Mouse (Mus musculus): Measurements from ENCODE around the gene Wfdc8. TPM values are rescaled to one million over a fixed set of nuclear protein-coding genes. Genes with fewer than 3 reads are reported as not detected.

Gene Wfdc8
- total and polyA plus RNA-seq, 3 experiments: not detected

DNA sequence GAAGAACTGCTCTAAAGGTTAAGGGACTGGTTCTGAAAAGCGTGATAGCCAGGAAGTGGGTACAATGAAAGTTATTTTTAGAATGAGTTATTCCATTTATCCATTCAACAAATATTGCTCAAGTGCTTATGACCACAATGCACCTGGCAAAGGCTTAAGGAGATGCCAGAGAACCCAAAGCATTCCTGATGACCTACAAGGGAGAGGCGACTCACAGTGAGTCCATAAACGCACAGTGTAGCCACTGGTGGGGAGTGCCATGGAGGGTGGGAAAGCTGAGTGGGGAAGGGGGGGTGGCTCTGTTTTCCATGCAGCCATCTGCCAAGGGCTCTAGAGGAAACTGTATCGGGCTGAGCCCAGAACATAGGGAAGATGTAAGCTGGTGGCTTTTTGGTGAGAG lies 64.1 kb downstream of the Wfdc8 start:
- no peak overlapping the region for H3K27ac ChIP-seq

More for the DNA sequence above, 64.1 kb downstream of the Wfdc8 start:
- DNase-seq: no peak
- no peaks in the 10 kb centered on the region for H3K79me2 ChIP-seq (replicated peaks; ENCODE audit: control insufficient read depth, insufficient read depth, low read length)
- no peaks in the 10 kb centered on the region for H3K36me3 ChIP-seq (ENCODE audit: control insufficient read depth, insufficient read depth, low read length)
- no peaks in the 10 kb centered on the region for H3K4me1 ChIP-seq (ENCODE audit: control insufficient read depth, insufficient read depth, low read length)
- no peak overlapping the region for H3K9ac ChIP-seq (ENCODE audit: low read depth, low read length)
- WGBS: 31% methylated on average over 4 of the region's 4 CpGs
- H3K4me3 ChIP-seq: no peak overlapping the region
- intact Hi-C loops (cut with DNase I): no loop called here
- peaks cover 5% of the 10 kb centered on the region; the same call in 1 of the 2 replicates for H3K27me3 ChIP-seq (ENCODE audit: control insufficient read depth, insufficient read depth, low read length)
- TF ChIP-seq POLR2A (IDR thresholded peaks at IDR 0.05; ENCODE audit: insufficient read depth, low read depth, low read length) (no peak), CTCF (IDR thresholded peaks at IDR 0.05) (no peak), EP300 (IDR thresholded peaks at IDR 0.05; ENCODE audit: insufficient read depth, low read depth, low read length) (no peak)

Other genes with a start within 250 kb of the Wfdc8 start
Only the 30 nearest of the 33 such genes appear.
- not detected for gene Rbpjl, start 210.5 kb downstream of the Wfdc8 start, total RNA-seq (2021)
- gene Rbpjl, start 210.5 kb downstream of the Wfdc8 start, polyA plus RNA-seq (2012; rRNA removed): 0.03 and 0.18 TPM in 2 replicates
- under 1 TPM; 0.26 to 0.43 TPM for gene Matn4, start 208.5 kb downstream of the Wfdc8 start, total RNA-seq (2021)
- gene Matn4, start 208.5 kb downstream of the Wfdc8 start, polyA plus RNA-seq (2012; rRNA removed): 0.70 and 0.82 TPM in 2 replicates
- 10 to 100 TPM; 20.2 to 26.0 TPM for gene Sdc4, start 169.7 kb downstream of the Wfdc8 start, total RNA-seq (2021)
- 14.7 and 15.5 TPM in 2 replicates for gene Sdc4, start 169.7 kb downstream of the Wfdc8 start, polyA plus RNA-seq (2012; rRNA removed)
- gene Sys1, start 156.7 kb downstream of the Wfdc8 start, total RNA-seq (2021): 10 to 100 TPM; 21.1 to 26.4 TPM
- gene Sys1, start 156.7 kb downstream of the Wfdc8 start, polyA plus RNA-seq (2012; rRNA removed): 52.0 and 55.0 TPM in 2 replicates
- gene Gm20458, start 152.7 kb downstream of the Wfdc8 start, total RNA-seq (2021): 1 to 10 TPM; 8.0 to 9.2 TPM
- gene Gm20458, start 152.7 kb downstream of the Wfdc8 start, polyA plus RNA-seq (2012; rRNA removed): 7.8 and 17.2 TPM in 2 replicates
- gene Trp53tg5, start 139.9 kb downstream of the Wfdc8 start, total RNA-seq (2021): not detected
- gene Trp53tg5, start 139.9 kb downstream of the Wfdc8 start, polyA plus RNA-seq (2012; rRNA removed): not detected in 2 replicates
- gene Dbndd2, start 127.5 kb downstream of the Wfdc8 start, total RNA-seq (2021): 10 to 100 TPM in 1 of 2 experiments, 1 to 10 TPM in 1; 8.0 to 10.3 TPM
- 17.9 and 31.9 TPM in 2 replicates for gene Dbndd2, start 127.5 kb downstream of the Wfdc8 start, polyA plus RNA-seq (2012; rRNA removed)
- 10 to 100 TPM; 31.3 to 31.5 TPM for gene Pigt, start 116.1 kb downstream of the Wfdc8 start, total RNA-seq (2021)
- gene Pigt, start 116.1 kb downstream of the Wfdc8 start, polyA plus RNA-seq (2012; rRNA removed): 47.1 and 51.3 TPM in 2 replicates
- 1 to 10 TPM in 1 of 2 experiments, under 1 TPM in 1; 0.43 to 1.3 TPM for gene Wfdc2, start 51.2 kb downstream of the Wfdc8 start, total RNA-seq (2021)
- gene Wfdc2, start 51.2 kb downstream of the Wfdc8 start, polyA plus RNA-seq (2012; rRNA removed): 0.50 and 78.4 TPM in 2 replicates
- gene Spint3, start 40.2 kb downstream of the Wfdc8 start, total RNA-seq (2021): not detected
- not detected in 2 replicates for gene Spint3, start 40.2 kb downstream of the Wfdc8 start, polyA plus RNA-seq (2012; rRNA removed)
- under 1 TPM in 1 of 2 experiments, not detected in 1; 0.30 TPM for gene Wfdc6a, start 28.2 kb downstream of the Wfdc8 start, total RNA-seq (2021)
- 0.47 and 0.56 TPM in 2 replicates for gene Wfdc6a, start 28.2 kb downstream of the Wfdc8 start, polyA plus RNA-seq (2012; rRNA removed)
- gene Eppin, start 20.0 kb downstream of the Wfdc8 start, total RNA-seq (2021): not detected
- 0.16 TPM in 1 of 2 replicates, not detected in the other for gene Eppin, start 20.0 kb downstream of the Wfdc8 start, polyA plus RNA-seq (2012; rRNA removed)
- gene Wfdc6b, start 104 bp downstream of the Wfdc8 start, total RNA-seq (2021): not detected
- not detected in 2 replicates for gene Wfdc6b, start 104 bp downstream of the Wfdc8 start, polyA plus RNA-seq (2012; rRNA removed)
- gene Wfdc16, start 25.2 kb upstream of the Wfdc8 start, total RNA-seq (2021): not detected
- not detected in 2 replicates for gene Wfdc16, start 25.2 kb upstream of the Wfdc8 start, polyA plus RNA-seq (2012; rRNA removed)
- not detected for gene Wfdc10, start 42.4 kb upstream of the Wfdc8 start, total RNA-seq (2021)
- gene Wfdc10, start 42.4 kb upstream of the Wfdc8 start, polyA plus RNA-seq (2012; rRNA removed): not detected in 2 replicates
- gene Wfdc9, start 43.0 kb upstream of the Wfdc8 start, total RNA-seq (2021): not detected
- not detected in 2 replicates for gene Wfdc9, start 43.0 kb upstream of the Wfdc8 start, polyA plus RNA-seq (2012; rRNA removed)
- not detected for gene Wfdc11, start 60.5 kb upstream of the Wfdc8 start, total RNA-seq (2021)
- not detected in 2 replicates for gene Wfdc11, start 60.5 kb upstream of the Wfdc8 start, polyA plus RNA-seq (2012; rRNA removed)
- not detected for gene Wfdc13, start 71.5 kb upstream of the Wfdc8 start, total RNA-seq (2021)
- gene Wfdc13, start 71.5 kb upstream of the Wfdc8 start, polyA plus RNA-seq (2012; rRNA removed): 0.25 TPM in 1 of 2 replicates, not detected in the other
- not detected for gene Spint4, start 84.9 kb upstream of the Wfdc8 start, total RNA-seq (2021)
- not detected in 2 replicates for gene Spint4, start 84.9 kb upstream of the Wfdc8 start, polyA plus RNA-seq (2012; rRNA removed)
- gene Spint5, start 101.7 kb upstream of the Wfdc8 start, total RNA-seq (2021): not detected
- not detected in 2 replicates for gene Spint5, start 101.7 kb upstream of the Wfdc8 start, polyA plus RNA-seq (2012; rRNA removed)
- not detected for gene Wfdc3, start 132.3 kb upstream of the Wfdc8 start, total RNA-seq (2021)
- gene Wfdc3, start 132.3 kb upstream of the Wfdc8 start, polyA plus RNA-seq (2012; rRNA removed): 0.31 and 0.50 TPM in 2 replicates
- gene Dnttip1, start 132.4 kb upstream of the Wfdc8 start, total RNA-seq (2021): 10 to 100 TPM; 21.8 to 21.9 TPM
- 15.0 and 15.9 TPM in 2 replicates for gene Dnttip1, start 132.4 kb upstream of the Wfdc8 start, polyA plus RNA-seq (2012; rRNA removed)
- gene Ube2c, start 156.3 kb upstream of the Wfdc8 start, total RNA-seq (2021): 1 to 10 TPM; 1.5 to 4.2 TPM
- 3.0 and 7.3 TPM in 2 replicates for gene Ube2c, start 156.3 kb upstream of the Wfdc8 start, polyA plus RNA-seq (2012; rRNA removed)
- under 1 TPM in 1 of 2 experiments, not detected in 1; 0.50 TPM for gene Tnnc2, start 166.3 kb upstream of the Wfdc8 start, total RNA-seq (2021)
- gene Tnnc2, start 166.3 kb upstream of the Wfdc8 start, polyA plus RNA-seq (2012; rRNA removed): not detected in 2 replicates
- gene Snx21, start 172.2 kb upstream of the Wfdc8 start, total RNA-seq (2021): 10 to 100 TPM; 21.2 to 30.3 TPM
- gene Snx21, start 172.2 kb upstream of the Wfdc8 start, polyA plus RNA-seq (2012; rRNA removed): 24.7 and 29.0 TPM in 2 replicates
- 10 to 100 TPM; 13.3 to 14.0 TPM for gene Acot8, start 191.3 kb upstream of the Wfdc8 start, total RNA-seq (2021)
- 17.0 and 19.1 TPM in 2 replicates for gene Acot8, start 191.3 kb upstream of the Wfdc8 start, polyA plus RNA-seq (2012; rRNA removed)
- gene Zswim3, start 191.5 kb upstream of the Wfdc8 start, total RNA-seq (2021): 1 to 10 TPM; 1.7 to 2.1 TPM
- gene Zswim3, start 191.5 kb upstream of the Wfdc8 start, polyA plus RNA-seq (2012; rRNA removed): 2.1 and 2.8 TPM in 2 replicates
- 1 to 10 TPM; 4.5 to 5.3 TPM for gene Zswim1, start 209.1 kb upstream of the Wfdc8 start, total RNA-seq (2021)
- 5.1 and 6.4 TPM in 2 replicates for gene Zswim1, start 209.1 kb upstream of the Wfdc8 start, polyA plus RNA-seq (2012; rRNA removed)
- gene Spata25, start 214.9 kb upstream of the Wfdc8 start, total RNA-seq (2021): under 1 TPM; 0.60 to 0.68 TPM
- gene Spata25, start 214.9 kb upstream of the Wfdc8 start, polyA plus RNA-seq (2012; rRNA removed): 0.23 TPM in 1 of 2 replicates, not detected in the other
- 10 to 100 TPM; 94.3 to 99.8 TPM for gene Ctsa, start 219.2 kb upstream of the Wfdc8 start, total RNA-seq (2021)
- 200 and 232 TPM in 2 replicates for gene Ctsa, start 219.2 kb upstream of the Wfdc8 start, polyA plus RNA-seq (2012; rRNA removed)

All from heart, adult 2 months (tissue).